Mouse (Mus musculus): ENCODE results near the gene 0610040J01Rik.

0610040J01Rik gene

DNA sequence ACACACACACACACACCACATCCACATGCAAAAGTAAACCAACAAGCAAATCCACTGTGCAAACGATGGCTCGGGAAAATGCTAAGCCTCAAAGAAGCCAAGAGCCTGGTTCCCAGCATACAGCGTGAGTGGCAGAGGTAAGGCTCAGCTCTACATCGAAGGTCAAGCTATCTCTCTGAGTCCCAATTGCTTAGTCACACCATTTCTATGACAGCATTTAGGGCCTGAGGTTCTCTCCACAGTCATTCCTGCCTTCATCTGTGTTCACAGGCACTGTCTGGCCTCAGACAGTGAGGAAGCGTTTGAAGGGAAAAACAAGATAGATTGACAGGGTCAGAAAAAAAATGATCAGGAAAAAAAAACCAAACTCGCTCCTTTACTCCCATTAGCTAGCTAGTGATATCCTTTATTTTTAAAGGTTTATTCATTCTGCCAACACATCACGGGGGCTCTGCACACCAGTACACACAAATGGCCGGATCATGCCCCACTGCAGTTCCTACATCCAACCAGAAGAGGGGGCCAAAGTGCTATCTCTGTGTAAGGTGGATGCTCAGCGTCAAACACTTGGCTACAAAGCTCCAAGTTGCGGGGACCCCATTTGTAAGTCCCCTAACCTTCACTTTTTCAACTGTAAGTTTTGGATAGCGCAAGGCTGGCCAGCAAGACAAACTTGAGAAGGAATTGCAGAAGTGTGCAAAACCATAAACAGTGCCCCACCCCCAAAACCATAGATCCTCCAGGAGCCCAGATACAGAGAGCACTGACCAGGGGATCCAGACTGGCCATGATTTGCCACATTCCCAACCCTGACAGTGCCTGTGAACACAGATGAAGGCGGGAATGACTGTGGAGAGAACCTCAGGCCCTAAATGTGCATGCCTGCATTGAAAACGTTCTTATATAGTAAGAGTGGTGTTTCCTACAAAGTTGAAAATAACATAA lies 94.3 kb downstream of the 0610040J01Rik start:
- DNase-seq, result peak; percentile 91

DNA sequence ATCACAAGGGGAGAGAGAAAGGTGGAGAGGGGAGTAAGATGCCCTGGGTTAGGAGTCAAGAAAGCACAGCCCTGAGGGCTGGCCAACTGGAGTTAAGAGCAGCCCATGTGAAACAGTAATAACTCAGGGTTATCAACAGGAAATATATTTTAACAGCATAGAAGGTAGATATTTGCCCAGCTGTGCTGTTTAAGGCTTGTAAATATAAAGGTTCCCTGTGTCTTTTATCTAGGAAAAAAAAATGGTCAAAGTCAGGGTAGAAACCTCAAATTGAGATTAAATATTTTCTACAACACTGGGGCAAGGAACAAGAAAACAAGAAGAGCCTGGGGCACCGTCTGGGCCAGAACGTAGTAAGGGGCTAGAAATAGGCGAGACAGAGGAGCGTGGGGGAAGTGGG lies 95.3 kb downstream of the 0610040J01Rik start:
- no peak for DNase-seq

DNA sequence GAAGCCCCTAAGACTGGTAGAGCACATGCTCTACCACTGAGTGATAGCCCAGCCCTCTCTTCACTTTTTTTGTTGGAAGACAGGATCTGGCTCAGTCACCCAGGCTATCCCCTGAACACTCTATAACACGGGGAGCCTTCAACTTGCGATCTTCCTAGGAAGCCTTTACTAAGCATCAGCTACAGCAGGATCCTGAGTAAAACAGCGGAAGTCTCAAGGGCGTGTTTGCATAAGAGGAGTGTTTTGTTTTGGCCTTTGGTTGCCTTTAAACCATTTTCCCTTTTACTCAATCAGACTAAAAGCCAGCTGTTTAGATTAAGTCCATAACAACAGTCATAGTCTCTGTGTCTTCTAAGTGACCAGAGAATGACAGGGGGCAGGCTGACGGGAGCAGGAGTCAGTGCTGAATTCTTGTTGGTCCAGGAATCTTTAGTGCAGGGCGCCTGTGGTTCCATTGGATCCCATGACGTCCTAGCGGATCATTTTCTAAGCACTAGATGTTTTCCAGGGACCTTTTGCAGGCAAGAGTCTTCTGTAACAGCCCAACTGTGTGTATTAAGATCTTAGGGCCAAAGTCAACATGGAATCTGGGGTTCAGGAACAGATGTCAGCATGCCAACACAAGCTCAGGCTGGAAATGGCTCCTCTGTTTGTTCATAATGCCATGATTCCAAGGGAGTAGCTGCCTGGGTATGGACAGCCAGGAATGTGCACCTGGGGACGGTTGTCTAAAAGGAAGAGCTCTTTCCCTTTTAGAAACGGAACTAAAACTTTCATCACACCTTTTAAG lies 98.2 kb downstream of the 0610040J01Rik start:
- DNase-seq, result no peak

DNA sequence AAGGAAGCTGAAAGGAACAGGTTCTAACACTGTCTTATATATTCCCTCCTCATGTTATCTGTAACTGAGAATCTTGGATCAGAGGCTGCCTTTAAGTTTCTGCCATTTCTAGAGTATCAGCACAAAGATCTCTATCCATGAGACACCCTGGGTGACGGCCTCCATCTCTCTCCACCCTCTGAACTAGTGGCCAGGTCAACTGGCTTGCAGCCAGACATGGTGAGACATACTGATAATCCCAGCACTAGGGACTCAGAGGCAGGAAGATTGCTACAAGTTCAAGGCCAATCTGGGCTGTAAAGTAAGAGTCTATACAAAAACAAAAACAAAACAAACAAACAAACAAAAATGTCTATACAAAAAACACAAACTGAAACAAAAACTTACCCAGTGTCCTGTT lies 102.7 kb downstream of the 0610040J01Rik start:
- DNase-seq, result no peak

DNA sequence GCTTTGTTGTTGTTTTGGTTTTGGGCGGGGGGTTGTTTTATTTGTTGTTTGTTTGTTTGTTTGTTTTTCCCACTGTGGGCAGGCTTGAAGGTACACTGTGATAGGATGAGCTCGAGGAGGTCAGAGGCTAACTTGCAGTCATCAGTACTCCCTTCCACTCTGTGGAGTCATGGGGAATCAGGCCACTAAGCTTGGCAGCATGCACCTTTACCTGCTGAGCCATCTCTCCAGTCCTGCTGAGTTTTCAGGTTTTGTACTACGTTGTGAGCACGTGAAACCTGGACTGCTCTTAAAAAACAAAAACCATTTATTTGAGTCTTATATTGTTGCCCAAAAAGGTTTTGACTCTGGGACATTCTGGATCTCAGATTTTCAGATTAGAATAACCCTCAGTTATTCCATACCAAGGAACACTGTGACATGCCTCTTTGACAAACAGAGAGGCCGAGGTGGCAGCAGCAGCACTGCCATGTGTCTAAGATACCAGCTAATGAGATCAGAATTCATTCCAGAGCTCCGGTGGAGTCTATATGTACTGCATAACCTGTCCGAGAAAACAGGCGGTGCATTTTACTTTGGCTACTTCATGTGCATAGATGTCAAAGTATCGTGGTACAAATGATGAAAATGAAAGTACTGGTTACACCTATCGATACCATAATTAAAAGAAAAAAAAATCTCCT lies 104.4 kb downstream of the 0610040J01Rik start:
- DNase-seq, result peak; percentile 58

DNA sequence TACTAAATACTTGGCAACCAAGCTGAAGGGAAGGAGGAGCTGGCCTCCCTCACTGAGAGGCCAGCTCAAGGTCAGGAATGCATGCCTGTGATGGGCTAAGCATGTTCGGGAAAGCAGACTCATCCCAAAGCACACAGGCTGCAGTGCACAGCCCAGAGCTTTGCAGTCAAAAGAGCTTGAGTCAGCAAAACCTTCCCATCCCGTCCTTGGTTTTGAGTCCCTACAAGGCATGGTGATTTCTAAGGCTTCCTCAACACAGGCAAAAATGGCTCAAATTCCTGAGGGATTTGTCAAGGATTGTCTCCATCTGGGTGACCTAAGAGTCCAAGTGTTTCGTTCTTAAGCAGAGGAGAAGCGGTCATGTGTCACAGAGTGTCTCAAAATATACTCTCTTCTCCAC lies 106.0 kb downstream of the 0610040J01Rik start:
- no peak for DNase-seq

DNA sequence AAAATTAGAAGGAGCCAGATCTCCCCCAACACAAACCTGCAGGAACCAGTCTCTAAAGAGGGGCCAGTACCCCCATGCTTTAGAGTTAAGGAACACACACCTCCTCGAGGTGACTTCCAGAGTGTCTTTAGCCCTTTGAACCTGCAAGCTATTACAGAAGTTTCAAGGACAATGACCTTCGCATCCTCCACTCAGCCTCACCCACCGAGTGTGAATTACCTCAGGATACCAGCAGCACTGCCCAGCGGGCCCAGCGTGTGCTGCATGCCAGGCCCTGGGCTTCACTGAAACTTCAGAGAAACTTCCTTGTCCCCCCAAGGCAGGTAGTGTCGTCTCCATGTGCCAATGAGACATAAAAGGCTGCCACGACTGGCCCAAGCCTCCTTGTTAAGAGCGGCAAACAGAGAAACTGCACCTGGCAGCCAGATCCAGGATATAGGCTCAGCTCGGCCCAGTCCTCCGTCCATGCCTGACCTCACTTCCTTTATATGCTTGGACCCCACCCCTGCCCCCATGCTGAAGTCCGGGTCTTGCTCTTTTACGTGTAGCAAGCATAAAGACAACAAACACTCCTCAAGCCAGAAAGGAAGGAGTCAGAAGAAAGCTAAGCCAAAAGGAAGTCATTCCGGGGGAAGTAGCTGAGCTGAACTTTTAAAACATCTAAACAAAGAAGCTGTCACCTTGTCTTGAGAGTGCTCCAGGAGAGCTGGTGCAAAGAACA lies 111.3 kb downstream of the 0610040J01Rik start:
- DNase-seq, result no peak

DNA sequence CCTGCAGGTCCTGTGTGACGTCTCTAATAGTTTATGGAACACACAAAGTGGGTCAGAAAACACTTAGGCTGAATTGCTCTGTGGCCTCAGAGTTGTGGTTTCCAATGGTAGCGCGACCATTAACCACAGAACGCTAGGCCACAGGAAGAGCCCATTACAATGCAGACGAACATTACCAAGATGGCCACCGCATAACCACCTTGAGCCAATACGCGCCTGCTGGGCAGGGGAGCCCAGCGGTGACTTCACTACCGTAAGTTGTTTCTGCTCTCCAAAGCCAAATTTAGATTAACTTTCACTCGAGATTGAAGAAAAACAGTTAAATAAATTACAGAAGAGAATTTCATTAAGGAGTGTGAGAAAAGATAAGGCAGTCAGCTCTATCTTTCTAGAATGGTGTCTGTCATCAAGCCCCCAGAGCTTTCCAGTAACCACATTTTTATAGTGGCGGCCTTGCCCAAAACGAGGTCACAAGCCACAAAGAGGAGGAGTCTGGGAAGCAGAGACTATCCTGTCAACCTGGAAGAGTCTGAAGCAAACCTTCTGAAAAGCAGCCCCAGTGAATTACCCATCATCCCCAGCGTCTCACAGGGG lies 113.0 kb downstream of the 0610040J01Rik start:
- DNase-seq, result no peak

DNA sequence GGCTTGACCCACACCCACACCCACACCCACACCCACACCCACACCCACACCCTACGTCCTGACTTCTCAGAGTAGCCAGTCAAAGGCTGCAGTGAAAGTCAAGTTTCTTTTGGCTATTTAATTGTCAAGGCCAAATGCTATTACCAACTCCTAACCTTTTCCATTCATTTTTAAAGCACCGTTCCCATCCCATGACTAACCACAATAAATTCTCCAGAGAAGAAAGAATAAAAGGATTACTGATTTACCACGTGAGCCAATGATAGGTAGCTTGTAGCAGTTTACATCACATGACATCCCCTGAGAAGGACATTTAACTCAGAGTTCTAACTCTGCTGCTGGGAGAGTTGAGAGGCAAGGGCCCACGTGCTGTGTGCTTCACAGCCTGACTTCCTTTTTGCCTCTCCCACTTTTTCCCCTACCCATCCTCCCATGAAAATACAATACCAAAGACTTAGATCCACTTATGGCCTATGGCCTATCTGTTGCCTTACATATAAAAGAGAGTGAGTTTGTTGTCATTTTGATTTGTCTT lies 118.7 kb downstream of the 0610040J01Rik start:
- no peak for DNase-seq

DNA sequence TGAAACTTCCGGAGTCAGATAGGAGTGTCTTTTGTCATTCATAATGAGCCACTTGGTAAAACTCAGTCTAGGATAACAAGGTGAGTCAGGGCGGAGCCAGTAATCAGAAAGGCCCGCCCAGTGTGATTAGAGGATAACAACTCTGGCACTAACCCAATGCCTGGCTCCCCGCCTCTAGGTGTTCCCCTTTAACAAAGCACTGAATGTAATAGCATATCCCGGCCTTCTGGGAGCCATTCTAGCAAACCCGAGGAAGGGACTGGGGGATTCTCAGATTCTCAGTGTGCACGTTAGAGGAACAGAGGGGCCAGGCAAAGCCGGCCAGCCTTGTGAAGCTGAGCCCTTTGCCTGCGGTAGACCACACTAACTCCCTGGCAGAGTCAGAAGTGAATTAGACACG lies 120.7 kb downstream of the 0610040J01Rik start:
- no peak for DNase-seq

DNA sequence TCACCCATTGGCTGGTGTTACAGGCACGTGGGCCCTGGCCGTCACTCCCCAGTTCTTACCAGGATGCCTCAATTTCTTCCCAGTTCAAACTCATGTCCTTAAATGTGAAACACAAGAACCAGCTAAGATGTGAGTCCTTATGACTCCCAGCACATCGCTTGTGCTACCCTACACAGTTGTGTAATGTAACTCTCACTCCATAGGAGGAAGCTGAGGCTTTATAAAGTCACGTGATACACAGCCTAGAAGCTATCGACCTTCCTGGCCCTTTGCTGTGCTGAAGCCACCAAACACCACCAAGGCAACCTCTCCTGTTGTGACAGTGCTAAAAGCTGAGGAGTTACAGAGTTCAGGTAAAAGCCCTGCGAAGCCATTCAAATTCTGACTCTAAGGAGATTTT lies 123.4 kb downstream of the 0610040J01Rik start:
- DNase-seq, result no peak

DNA sequence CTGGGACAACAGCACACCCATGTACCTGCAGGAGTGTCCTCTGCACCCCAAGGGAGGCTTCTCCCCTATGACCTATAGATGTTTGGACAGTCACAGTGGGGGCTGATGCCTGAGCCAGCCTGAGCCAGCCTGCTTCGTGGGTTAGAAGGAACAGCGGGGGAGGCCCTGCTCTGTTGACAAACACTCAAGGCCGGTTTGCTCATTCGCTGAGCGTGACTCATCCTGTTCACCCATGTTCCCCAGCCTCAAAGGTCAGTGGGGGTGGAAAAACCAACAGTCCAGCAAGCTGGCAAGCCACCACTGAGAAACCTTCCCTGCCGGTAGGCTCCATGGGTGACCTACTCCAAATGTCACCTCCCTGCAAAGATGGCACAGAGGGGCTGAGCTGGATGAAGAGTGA lies 124.6 kb downstream of the 0610040J01Rik start:
- DNase-seq, result peak; percentile 68

DNA sequence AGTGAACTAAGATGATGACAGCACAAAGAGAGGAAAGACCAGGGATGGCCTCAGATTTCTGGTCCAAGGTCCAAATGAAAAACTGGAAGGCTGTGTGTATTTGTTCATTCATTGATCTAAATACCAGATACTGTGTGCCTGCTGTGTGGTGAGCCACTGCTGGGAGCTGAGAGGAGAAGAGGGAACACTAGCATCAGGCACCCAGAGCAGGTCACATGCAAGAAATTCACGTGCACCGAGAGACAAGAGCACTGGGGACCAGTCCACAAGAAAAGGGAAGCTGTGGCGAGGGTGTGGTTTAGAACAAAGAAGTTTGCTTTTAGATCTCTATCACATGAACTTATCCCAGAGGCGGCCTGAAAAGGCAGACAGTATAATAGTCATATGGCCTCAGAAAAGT lies 126.4 kb downstream of the 0610040J01Rik start:
- DNase-seq, result no peak

DNA sequence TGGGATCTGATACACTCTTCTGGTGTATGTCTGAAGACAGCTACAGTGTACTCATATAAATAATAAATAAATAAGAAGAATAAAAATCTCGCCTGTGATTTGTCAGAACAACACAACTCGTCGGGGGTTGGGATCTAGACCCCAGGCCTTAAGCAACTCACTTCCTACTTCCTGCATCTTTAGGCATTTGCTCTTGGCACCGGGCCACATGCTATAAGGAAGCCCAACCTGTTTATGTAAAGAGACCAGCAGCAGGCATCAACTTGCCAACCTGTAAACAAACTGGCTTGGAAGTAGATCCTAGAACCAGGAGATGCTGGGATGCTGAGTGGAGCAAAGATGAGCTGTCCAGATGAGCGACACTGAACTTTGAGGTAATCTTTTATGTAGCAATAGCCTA lies 129.7 kb downstream of the 0610040J01Rik start:
- DNase-seq, result no peak

DNA sequence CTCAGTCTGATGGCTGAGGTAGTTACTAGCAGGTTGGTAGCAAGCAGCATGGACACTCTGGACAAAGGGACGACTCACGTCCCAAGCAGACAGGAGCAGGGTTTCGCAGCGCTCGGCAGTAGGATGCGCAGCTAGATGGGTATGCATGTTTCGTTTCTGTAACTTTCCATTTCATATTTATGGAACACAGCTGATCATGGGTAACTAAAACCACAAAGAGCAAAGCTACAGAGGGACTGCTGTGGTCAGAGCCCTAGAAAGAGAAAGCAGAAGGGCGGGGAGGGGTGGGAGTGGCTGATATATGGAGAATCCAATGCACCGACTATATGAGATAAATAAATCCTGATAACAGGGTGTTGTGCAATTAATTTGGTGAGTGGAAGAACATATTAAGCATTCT lies 131.1 kb downstream of the 0610040J01Rik start:
- no peak for DNase-seq

DNA sequence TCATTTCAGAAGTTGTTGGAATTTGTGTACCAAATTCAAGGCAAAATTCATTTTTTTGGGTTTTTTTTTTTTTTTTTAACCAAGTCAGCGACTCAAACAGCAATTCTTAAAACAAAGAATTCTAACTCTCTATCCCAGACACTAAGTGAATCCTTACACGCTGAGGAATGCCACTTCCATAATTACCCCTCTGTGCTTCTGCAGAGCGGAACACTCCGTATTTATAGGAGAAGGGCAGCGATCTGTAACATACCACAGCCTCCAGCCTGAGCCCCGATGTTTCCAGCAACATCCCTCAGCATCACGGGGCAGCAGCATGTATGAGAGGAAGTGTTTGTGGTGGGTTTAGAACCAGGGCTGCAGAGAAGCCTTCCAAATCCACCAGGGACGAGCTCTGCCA lies 135.4 kb downstream of the 0610040J01Rik start:
- DNase-seq, result no peak

DNA sequence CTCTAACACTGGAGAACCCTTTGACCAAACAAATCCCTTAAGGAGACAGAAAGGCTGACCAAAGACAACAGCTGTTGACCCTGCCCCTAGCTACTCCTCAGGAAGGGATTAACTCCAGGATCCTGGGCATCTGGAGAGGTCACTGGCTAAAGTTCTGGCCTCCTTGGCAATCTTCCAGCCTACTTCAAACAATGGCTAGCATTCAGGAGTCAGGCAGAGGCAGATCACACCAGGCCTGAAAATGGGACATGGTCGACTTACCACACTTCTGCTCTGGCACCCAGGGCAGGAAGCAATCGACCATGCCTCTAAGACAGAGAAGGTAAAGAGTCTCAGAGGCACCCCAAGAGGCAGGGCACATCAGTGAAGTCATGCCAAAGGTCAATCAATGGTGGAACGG lies 137.0 kb downstream of the 0610040J01Rik start:
- peak; percentile 48 for DNase-seq
